8 mouse cellular contexts compared by ENCODE assay signal in the genomic region with DNA sequence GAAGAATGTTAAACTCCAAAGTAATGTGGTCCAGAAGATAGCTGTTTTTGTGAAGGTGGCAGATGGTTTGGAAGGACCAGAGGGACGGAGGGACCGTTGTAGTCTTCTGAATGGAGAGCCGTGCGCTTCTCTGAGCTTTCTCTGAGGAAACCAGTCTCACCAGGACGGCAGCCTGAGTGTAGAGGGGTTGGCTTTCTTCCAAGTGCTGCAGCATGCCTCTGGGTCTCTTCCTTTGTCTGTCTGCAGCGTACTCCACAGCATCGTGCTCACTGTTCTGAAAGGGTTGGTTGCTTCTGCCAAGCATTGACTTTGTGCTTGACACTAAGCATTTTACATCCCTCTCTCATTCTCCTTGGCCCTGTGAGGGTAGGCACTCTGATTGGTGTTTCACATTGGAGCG. TPM values are rescaled to one million over a fixed set of nuclear protein-coding genes. Genes with fewer than 3 reads are reported as not detected.
A peak's percentile ranks its signal among the peaks of the same experiment; 100 is the strongest.
DNase-seq lines count a peak whose midpoint lies in the region; ATAC-seq lines count a peak whose summit lies in the region.

No protein-coding gene starts in this region.

- H3K9ac ChIP-seq in heart, embryonic 16.5 days (ENCODE audit: low read length): peak overlapping the region; percentile 94; the same call in 1 of the 2 replicates
- H3K9ac ChIP-seq in forebrain, embryonic 12.5 days: peak overlapping the region; percentile 92
- H3K9ac ChIP-seq in midbrain, embryonic 15.5 days: peak overlapping the region; percentile 19

- intact Hi-C loops in heart, postnatal 25 days (cut with DNase I): no loop called here

- peaks cover 30% of the 10 kb centered on the region for H3K4me1 ChIP-seq in heart, embryonic 16.5 days (ENCODE audit: control insufficient read depth, insufficient read depth, low read length)
- H3K4me1 ChIP-seq in forebrain, embryonic 12.5 days: peaks cover 40% of the 10 kb centered on the region
- peaks cover 46% of the 10 kb centered on the region for H3K4me1 ChIP-seq in midbrain, embryonic 15.5 days

- no peaks in the 10 kb centered on the region for H3K27me3 ChIP-seq in heart, embryonic 16.5 days (ENCODE audit: control insufficient read depth, insufficient read depth, low read length)
- H3K27me3 ChIP-seq in forebrain, embryonic 12.5 days: no peaks in the 10 kb centered on the region
- H3K27me3 ChIP-seq in midbrain, embryonic 15.5 days (replicated peaks): no peaks in the 10 kb centered on the region

- no peak for DNase-seq in heart, postnatal 25 days (ENCODE audit: low spot score)
- DNase-seq in ZHBTc4 (ENCODE audit: low read depth, low spot score): peak; percentile 35
- DNase-seq in layer of hippocampus, postnatal 14 days (ENCODE audit: low spot score in 2 of 2): peak; percentile 38 to 75
- DNase-seq in spleen, adult 12 weeks (ENCODE audit: low spot score): no peak

- no peak overlapping the region for H3K27ac ChIP-seq in heart, embryonic 16.5 days (ENCODE audit: low read length)
- peak overlapping the region; percentile 99 for H3K27ac ChIP-seq in forebrain, embryonic 12.5 days
- peak overlapping the region; percentile 100 for H3K27ac ChIP-seq in midbrain, embryonic 15.5 days

- WGBS in heart, embryonic 16.5 days: 33% methylated on average over 8 of the region's 8 CpGs
- 42% methylated on average over 8 of the region's 8 CpGs for WGBS in forebrain, embryonic 12.5 days
- WGBS in midbrain, embryonic 15.5 days: 29% methylated on average over 8 of the region's 8 CpGs

- H3K4me2 ChIP-seq in heart, embryonic 16.5 days (ENCODE audit: low read depth, low read length): peak overlapping the region; percentile 77
- H3K4me2 ChIP-seq in forebrain, embryonic 12.5 days: peak overlapping the region; percentile 77
- H3K4me2 ChIP-seq in midbrain, embryonic 15.5 days: peak overlapping the region; percentile 77

- peak overlapping the region; percentile 78 for H3K4me3 ChIP-seq in heart, embryonic 16.5 days (ENCODE audit: low read length)
- H3K4me3 ChIP-seq in forebrain, embryonic 12.5 days (replicated peaks): peak overlapping the region; percentile 85
- H3K4me3 ChIP-seq in midbrain, embryonic 15.5 days: peak overlapping the region; percentile 93

- H3K36me3 ChIP-seq in heart, embryonic 16.5 days (ENCODE audit: control insufficient read depth, insufficient read depth): peaks cover 41% of the 10 kb centered on the region
- H3K36me3 ChIP-seq in forebrain, embryonic 12.5 days (replicated peaks): peaks cover 51% of the 10 kb centered on the region
- peaks cover 34% of the 10 kb centered on the region for H3K36me3 ChIP-seq in midbrain, embryonic 15.5 days (replicated peaks)

- H3K9me3 ChIP-seq in heart, embryonic 16.5 days (replicated peaks; ENCODE audit: control insufficient read depth, low read length): no peaks in the 10 kb centered on the region
- H3K9me3 ChIP-seq in forebrain, embryonic 12.5 days: no peaks in the 10 kb centered on the region
- no peaks in the 10 kb centered on the region for H3K9me3 ChIP-seq in midbrain, embryonic 15.5 days

- no peak for ATAC-seq in heart, embryonic 16.5 days (replicated peaks; ENCODE audit: extremely low read depth, insufficient read depth, low FRiP score)
- peak; percentile 16; the same call in 1 of the 2 replicates for ATAC-seq in forebrain, embryonic 12.5 days (ENCODE audit: low FRiP score)
- no peak for ATAC-seq in midbrain, embryonic 15.5 days (replicated peaks)
- no peak for ATAC-seq in inflammation-experienced regulatory T-cells, adult 6 months

RNA-seq across cellular contexts. Expression of a gene that starts 1.3 kb away (rescaled TPM):
- polyA plus RNA-seq in heart, embryonic 16.5 days (2015; fragmentation: Nextera tagmentation; extraction: Ambion mirVana): 38.3 and 43.7 TPM in 2 replicates
- total RNA-seq in heart, postnatal 25 days (2021): 10 to 100 TPM; 15.7 to 16.3 TPM
- polyA plus RNA-seq in forebrain, embryonic 12.5 days (2016; fragmentation: Nextera tagmentation; extraction: Ambion mirVana): 46.2 and 51.8 TPM in 2 replicates
- total RNA-seq in layer of hippocampus, postnatal 14 days (2021): 10 to 100 TPM; 40.5 to 42.4 TPM
- 38.0 and 39.4 TPM in 2 replicates for polyA plus RNA-seq in midbrain, embryonic 15.5 days (2015; fragmentation: Nextera tagmentation; extraction: Ambion mirVana)
- 10 to 100 TPM in 2 of 3 experiments, 1 to 10 TPM in 1; 5.0 to 14.6 (median 14.0) TPM for polyA plus RNA-seq in inflammation-experienced regulatory T-cells, adult 6 months (2017; shearing (Covaris generic))

RNA-seq across cellular contexts. Expression of a gene that starts 2.7 kb away (rescaled TPM):
- polyA plus RNA-seq in heart, embryonic 16.5 days (2015; fragmentation: Nextera tagmentation; extraction: Ambion mirVana): 30.2 and 33.2 TPM in 2 replicates
- total RNA-seq in heart, postnatal 25 days (2021): 10 to 100 TPM; 34.0 to 35.2 TPM
- polyA plus RNA-seq in forebrain, embryonic 12.5 days (2016; fragmentation: Nextera tagmentation; extraction: Ambion mirVana): 127 and 132 TPM in 2 replicates
- 10 to 100 TPM; 69.8 to 76.3 TPM for total RNA-seq in layer of hippocampus, postnatal 14 days (2021)
- 59.0 and 64.2 TPM in 2 replicates for polyA plus RNA-seq in midbrain, embryonic 15.5 days (2015; fragmentation: Nextera tagmentation; extraction: Ambion mirVana)
- polyA plus RNA-seq in inflammation-experienced regulatory T-cells, adult 6 months (2017; shearing (Covaris generic)): 10 to 100 TPM; 20.3 to 33.3 (median 25.5) TPM

RNA-seq across cellular contexts. Expression of a gene that starts 26.0 kb away (rescaled TPM):
- polyA plus RNA-seq in heart, embryonic 16.5 days (2015; fragmentation: Nextera tagmentation; extraction: Ambion mirVana): 3.9 and 6.9 TPM in 2 replicates
- 1 to 10 TPM; 1.3 TPM for total RNA-seq in heart, postnatal 25 days (2021)
- 0.65 and 0.88 TPM in 2 replicates for polyA plus RNA-seq in forebrain, embryonic 12.5 days (2016; fragmentation: Nextera tagmentation; extraction: Ambion mirVana)
- 1 to 10 TPM; 2.1 to 4.2 TPM for total RNA-seq in layer of hippocampus, postnatal 14 days (2021)
- polyA plus RNA-seq in midbrain, embryonic 15.5 days (2015; fragmentation: Nextera tagmentation; extraction: Ambion mirVana): 0.98 and 1.1 TPM in 2 replicates
- 100 to 1,000 TPM; 364 to 513 (median 397) TPM for polyA plus RNA-seq in inflammation-experienced regulatory T-cells, adult 6 months (2017; shearing (Covaris generic))

RNA-seq across cellular contexts. Expression of a gene that starts 51.5 kb away (rescaled TPM):
- 8.9 and 11.8 TPM in 2 replicates for polyA plus RNA-seq in heart, embryonic 16.5 days (2015; fragmentation: Nextera tagmentation; extraction: Ambion mirVana)
- 10 to 100 TPM; 17.0 to 20.8 TPM for total RNA-seq in heart, postnatal 25 days (2021)
- 13.1 and 16.7 TPM in 2 replicates for polyA plus RNA-seq in forebrain, embryonic 12.5 days (2016; fragmentation: Nextera tagmentation; extraction: Ambion mirVana)
- 10 to 100 TPM in 1 of 2 experiments, 1 to 10 TPM in 1; 8.8 to 11.2 TPM for total RNA-seq in layer of hippocampus, postnatal 14 days (2021)
- polyA plus RNA-seq in midbrain, embryonic 15.5 days (2015; fragmentation: Nextera tagmentation; extraction: Ambion mirVana): 4.1 and 6.4 TPM in 2 replicates
- 10 to 100 TPM; 15.5 to 18.4 (median 18.3) TPM for polyA plus RNA-seq in inflammation-experienced regulatory T-cells, adult 6 months (2017; shearing (Covaris generic))

RNA-seq across cellular contexts. Expression of a gene that starts 55.5 kb away (rescaled TPM):
- 0.24 and 0.42 TPM in 2 replicates for polyA plus RNA-seq in heart, embryonic 16.5 days (2015; fragmentation: Nextera tagmentation; extraction: Ambion mirVana)
- under 1 TPM in 1 of 2 experiments, not detected in 1; 0.11 TPM for total RNA-seq in heart, postnatal 25 days (2021)
- polyA plus RNA-seq in forebrain, embryonic 12.5 days (2016; fragmentation: Nextera tagmentation; extraction: Ambion mirVana): 0.08 TPM in 1 of 2 replicates, not detected in the other
- total RNA-seq in layer of hippocampus, postnatal 14 days (2021): not detected
- polyA plus RNA-seq in midbrain, embryonic 15.5 days (2015; fragmentation: Nextera tagmentation; extraction: Ambion mirVana): 0.15 TPM in 1 of 2 replicates, not detected in the other
- 1 to 10 TPM in 2 of 3 experiments, under 1 TPM in 1; 0.94 to 4.9 (median 1.3) TPM for polyA plus RNA-seq in inflammation-experienced regulatory T-cells, adult 6 months (2017; shearing (Covaris generic))

Comparison
In these comparisons a context has a peak if more than half of its experiments do, and no peak if none do; other contexts are left out.
1. H3K9ac ChIP-seq: peak in every context shown above with its lines; median percentile 94 in heart, embryonic 16.5 days; 92 in forebrain, embryonic 12.5 days; 19 in midbrain, embryonic 15.5 days.
2. DNase-seq: peak in ZHBTc4 (single experiment) and layer of hippocampus, postnatal 14 days (2 of 2); none in heart, postnatal 25 days (single experiment) and spleen, adult 12 weeks (single experiment).
3. RNA of a gene that starts 26.0 kb away (polyA plus RNA-seq): 364 to 513 TPM in inflammation-experienced regulatory T-cells, adult 6 months; 3.9 to 6.9 TPM in heart, embryonic 16.5 days, 0.98 to 1.1 TPM in midbrain, embryonic 15.5 days and 0.65 to 0.88 TPM in forebrain, embryonic 12.5 days; every median in the first group is over 10 times any median in the second.
4. Peak in every context shown above with its lines, with median percentiles within 50 percentile points of each other: H3K4me2 ChIP-seq and H3K4me3 ChIP-seq.